Mouse (Mus musculus) erythroblast, embryonic 14.5 days (primary cell): ENCODE data around the gene Orc3.

Source experiments
- GATA1 ChIP-seq: IDR thresholded peaks from 2 replicates; pipeline ENCODE4 v1.6.1; 2012; ENCODE audit warnings: low read length, inconsistent platforms, mixed read lengths
- TAL1 ChIP-seq: IDR thresholded peaks from 3 replicates; pipeline ENCODE4 v1.6.1; 2012; ENCODE audit warnings: low read length, inconsistent platforms, mixed read lengths

- TF ChIP-seq GATA1 (no peak), TAL1 (no peak)
Observed at GRCm38 (mm10) chr4:34577028-34577427, 37.7 kb downstream of the Orc3 start.
